Mouse (Mus musculus): ENCODE results near the gene Dynlt1f. TPM values are rescaled to one million over a fixed set of nuclear protein-coding genes. Genes with fewer than 3 reads are reported as not detected.
A peak's percentile ranks its signal among the peaks of the same experiment; 100 is the strongest.
"Not testable (repeated sequence)": the region's sequence is repeated elsewhere in the genome, so short reads cannot be mapped to it uniquely, and the experiment has no call there.

Gene Dynlt1f
- total and polyA plus RNA-seq, 2 experiments from 2014 or later: 148 to 213 TPM

DNA sequence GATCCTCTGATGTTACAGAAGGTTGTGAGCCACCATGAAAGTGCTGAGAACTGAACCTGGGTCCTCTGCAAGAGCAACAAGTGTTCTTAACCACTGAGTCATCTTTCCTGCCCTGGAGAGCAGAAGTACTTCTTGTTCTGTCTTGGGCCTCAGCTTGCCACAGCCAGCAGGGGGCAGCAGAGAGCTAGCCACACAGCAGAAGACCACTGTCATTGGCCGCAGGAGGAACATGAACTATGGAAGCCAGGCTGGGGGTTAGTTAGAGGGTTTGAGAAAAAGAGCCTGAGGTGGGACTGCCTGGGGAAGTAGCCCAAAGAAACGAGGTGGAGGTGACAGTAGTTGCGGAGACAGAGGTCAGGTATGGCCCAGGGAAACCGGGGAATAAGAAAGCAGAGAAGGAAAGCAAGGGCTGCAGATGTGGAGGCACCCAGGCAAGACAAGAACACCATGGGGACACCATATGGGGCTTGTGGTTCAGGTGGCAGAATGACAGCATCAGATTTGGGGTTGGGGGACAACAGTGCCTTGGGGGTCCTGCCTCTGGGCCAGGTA, 41.6 kb upstream of the Dynlt1f start:
- not testable (repeated sequence) for H3K4me2 ChIP-seq (ENCODE audit: low read depth, low read length); H3K9ac ChIP-seq (replicated peaks; ENCODE audit: low read depth, low read length); H3K36me3 ChIP-seq (replicated peaks; ENCODE audit: control insufficient read depth, insufficient read depth, low read length); H3K27me3 ChIP-seq (ENCODE audit: control insufficient read depth, insufficient read depth, low read length); H3K27ac ChIP-seq (ENCODE audit: low read depth); H3K9me3 ChIP-seq (replicated peaks; ENCODE audit: control insufficient read depth, low read length); H3K4me1 ChIP-seq (ENCODE audit: control insufficient read depth, insufficient read depth); H3K4me3 ChIP-seq (ENCODE audit: low read depth, low read length)
- ATAC-seq (ENCODE audit: insufficient read depth, low read depth) (peak; percentile 62; the same call in 1 of the 2 replicates), DNase-seq (ENCODE audit: low spot score) (peak; percentile 50)
- WGBS: 83% methylated on average over 2 of the region's 4 CpGs
- peak; percentile 49 for TF ChIP-seq CTCF (IDR thresholded peaks at IDR 0.05; ENCODE audit: low read depth)

DNA sequence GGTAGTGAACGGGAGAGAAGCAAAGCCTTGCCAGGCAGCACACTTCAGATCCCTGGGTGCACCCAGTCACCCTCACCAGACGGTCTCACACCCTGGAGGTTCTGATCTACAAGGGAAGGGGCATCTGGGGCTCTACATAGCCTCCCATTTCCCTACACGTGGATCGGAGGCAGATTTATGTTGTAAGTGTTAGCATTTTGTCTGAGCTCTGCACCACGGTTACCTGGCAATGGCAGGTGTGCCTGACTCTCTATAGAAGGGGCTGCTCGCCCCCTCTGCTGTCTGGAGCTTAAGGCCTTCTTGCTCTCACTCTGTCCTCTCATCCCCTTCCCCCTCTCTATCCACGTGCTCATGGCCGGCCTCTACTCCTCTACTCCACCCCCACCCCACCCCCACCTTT, 40.8 kb upstream of the Dynlt1f start:
- WGBS: 55% methylated on average over 7 of the region's 8 CpGs
- not testable (repeated sequence) for H3K9me3 ChIP-seq (replicated peaks; ENCODE audit: control insufficient read depth, low read length); ATAC-seq (ENCODE audit: insufficient read depth, low read depth); H3K27ac ChIP-seq (ENCODE audit: low read depth); H3K36me3 ChIP-seq (replicated peaks; ENCODE audit: control insufficient read depth, insufficient read depth, low read length); H3K4me2 ChIP-seq (ENCODE audit: low read depth, low read length); H3K9ac ChIP-seq (replicated peaks; ENCODE audit: low read depth, low read length); H3K4me1 ChIP-seq (ENCODE audit: control insufficient read depth, insufficient read depth); H3K27me3 ChIP-seq (ENCODE audit: control insufficient read depth, insufficient read depth, low read length); H3K4me3 ChIP-seq (ENCODE audit: low read depth, low read length)
- DNase-seq (ENCODE audit: low spot score): peak; percentile 3

DNA sequence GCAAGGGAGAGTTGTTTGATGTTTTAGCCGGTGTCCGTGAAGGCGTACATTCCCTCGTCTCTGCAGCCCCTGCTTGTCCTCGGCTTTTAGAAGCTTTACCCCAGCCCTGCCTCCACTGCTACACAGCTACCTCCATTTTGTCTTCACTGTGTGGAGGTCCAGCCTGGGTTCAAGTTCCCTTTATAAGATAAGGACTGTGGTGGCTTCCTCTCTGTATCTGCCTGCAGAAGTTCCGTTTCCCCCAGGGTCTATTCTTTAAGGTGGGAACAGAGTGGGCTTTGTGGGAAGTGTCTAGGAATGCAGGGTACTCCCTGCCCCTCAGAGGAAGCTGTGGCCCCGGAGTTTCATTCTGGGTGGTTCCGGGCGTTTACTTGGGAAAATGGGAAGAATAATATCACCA, 40.0 kb upstream of the Dynlt1f start:
- not testable (repeated sequence) for H3K9me3 ChIP-seq (replicated peaks; ENCODE audit: control insufficient read depth, low read length); H3K4me2 ChIP-seq (ENCODE audit: low read depth, low read length); ATAC-seq (ENCODE audit: insufficient read depth, low read depth); H3K27ac ChIP-seq (ENCODE audit: low read depth); DNase-seq (ENCODE audit: low spot score); H3K36me3 ChIP-seq (replicated peaks; ENCODE audit: control insufficient read depth, insufficient read depth, low read length); H3K4me3 ChIP-seq (ENCODE audit: low read depth, low read length); H3K27me3 ChIP-seq (ENCODE audit: control insufficient read depth, insufficient read depth, low read length); H3K9ac ChIP-seq (replicated peaks; ENCODE audit: low read depth, low read length); H3K4me1 ChIP-seq (ENCODE audit: control insufficient read depth, insufficient read depth)
- WGBS: 70% methylated on average over 9 of the region's 9 CpGs

DNA sequence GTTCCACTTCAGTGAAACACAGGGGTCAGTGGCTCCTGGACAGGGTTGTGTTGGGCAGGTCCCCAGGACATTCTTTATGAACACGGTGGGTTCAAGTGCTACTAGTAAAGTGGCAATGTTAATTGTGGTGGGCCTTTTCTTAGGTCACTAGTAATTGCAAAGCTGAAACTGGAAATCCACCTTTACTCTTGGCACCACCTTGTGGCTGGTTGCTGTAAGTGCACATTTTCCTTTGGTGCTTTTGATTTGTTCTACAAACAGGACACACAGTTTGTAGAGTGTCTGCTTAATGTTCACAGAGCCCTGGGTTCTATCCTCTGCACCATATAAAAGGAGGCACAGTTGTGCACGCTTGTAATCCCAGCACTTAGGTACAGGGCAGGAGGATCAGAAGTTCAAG, 35.9 kb upstream of the Dynlt1f start:
- WGBS: 4% methylated on average over 2 of the region's 2 CpGs

DNA sequence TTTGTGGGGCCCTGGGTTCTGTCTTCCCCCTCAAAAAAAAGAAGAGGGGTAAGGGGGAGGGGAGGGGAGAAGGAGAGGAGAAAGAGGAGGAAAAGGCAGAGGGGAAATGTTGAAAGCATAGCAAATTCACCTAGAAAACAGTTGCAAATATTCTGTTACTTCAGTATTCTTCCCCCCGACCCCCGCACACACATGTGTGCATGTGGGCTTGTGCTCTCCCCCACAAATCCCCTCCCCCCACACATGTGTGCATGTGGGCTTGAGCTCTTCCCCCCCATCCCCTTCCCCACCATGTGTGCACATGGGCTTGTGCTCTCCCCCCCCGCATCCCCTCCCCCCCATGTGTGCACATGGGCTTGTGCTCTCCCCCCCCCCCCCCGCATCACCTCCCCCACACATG, 33.6 kb upstream of the Dynlt1f start:
- H3K9ac ChIP-seq (replicated peaks; ENCODE audit: low read depth, low read length); H3K9me3 ChIP-seq (replicated peaks; ENCODE audit: control insufficient read depth, low read length); ATAC-seq (ENCODE audit: insufficient read depth, low read depth); H3K27me3 ChIP-seq (ENCODE audit: control insufficient read depth, insufficient read depth, low read length); DNase-seq (ENCODE audit: low spot score); H3K4me1 ChIP-seq (ENCODE audit: control insufficient read depth, insufficient read depth); H3K36me3 ChIP-seq (replicated peaks; ENCODE audit: control insufficient read depth, insufficient read depth, low read length); H3K4me2 ChIP-seq (ENCODE audit: low read depth, low read length); H3K4me3 ChIP-seq (ENCODE audit: low read depth, low read length); H3K27ac ChIP-seq (ENCODE audit: low read depth): not testable (repeated sequence)
- 91% methylated on average over 3 of the region's 4 CpGs for WGBS

More for the DNA sequence above, 35.9 kb upstream of the Dynlt1f start:
- not testable (repeated sequence) for H3K27me3 ChIP-seq (ENCODE audit: control insufficient read depth, insufficient read depth, low read length); H3K4me2 ChIP-seq (ENCODE audit: low read depth, low read length); H3K27ac ChIP-seq (ENCODE audit: low read depth); H3K36me3 ChIP-seq (replicated peaks; ENCODE audit: control insufficient read depth, insufficient read depth, low read length); H3K4me1 ChIP-seq (ENCODE audit: control insufficient read depth, insufficient read depth); ATAC-seq (ENCODE audit: insufficient read depth, low read depth); H3K9me3 ChIP-seq (replicated peaks; ENCODE audit: control insufficient read depth, low read length); H3K4me3 ChIP-seq (ENCODE audit: low read depth, low read length); H3K9ac ChIP-seq (replicated peaks; ENCODE audit: low read depth, low read length)
- peak; percentile 82 for TF ChIP-seq CTCF (IDR thresholded peaks at IDR 0.05; ENCODE audit: low read depth)
- peak; percentile 23 for DNase-seq (ENCODE audit: low spot score)

DNA sequence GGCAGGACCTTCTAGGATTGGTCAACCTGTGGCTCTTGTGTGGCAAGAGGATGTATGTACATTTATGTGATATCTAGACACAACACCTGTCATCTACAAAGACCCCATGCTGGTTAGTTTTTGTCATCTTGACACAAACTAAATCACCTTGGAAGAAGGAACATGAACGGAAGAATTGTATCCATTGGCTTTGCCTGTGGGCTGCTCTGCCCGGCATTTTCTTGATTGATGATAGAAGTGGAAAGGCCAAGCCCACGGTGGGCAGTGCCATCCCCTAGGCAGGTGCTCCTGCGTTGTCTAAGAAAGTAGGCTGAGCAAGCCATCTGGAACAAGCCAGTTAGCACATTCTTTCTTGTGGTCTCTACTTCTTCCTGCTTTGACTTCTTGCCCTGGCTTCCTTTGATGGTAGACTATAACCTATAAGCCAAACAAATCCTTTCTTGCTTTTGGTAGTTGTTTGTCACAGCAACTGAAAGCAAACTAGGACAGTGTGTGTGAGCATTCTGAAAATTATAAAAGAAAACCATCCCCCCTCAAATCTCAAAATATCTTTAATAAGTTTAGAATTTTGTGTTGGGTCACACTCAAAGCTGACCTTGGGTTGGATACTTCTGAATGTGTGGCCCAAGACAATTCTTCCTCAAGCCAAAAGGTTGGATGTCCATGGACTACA, 30.7 kb upstream of the Dynlt1f start:
- DNase-seq (ENCODE audit: low spot score); H3K27ac ChIP-seq (ENCODE audit: low read depth); H3K27me3 ChIP-seq (ENCODE audit: control insufficient read depth, insufficient read depth, low read length); H3K4me2 ChIP-seq (ENCODE audit: low read depth, low read length); H3K9ac ChIP-seq (replicated peaks; ENCODE audit: low read depth, low read length); H3K9me3 ChIP-seq (replicated peaks; ENCODE audit: control insufficient read depth, low read length); H3K4me3 ChIP-seq (ENCODE audit: low read depth, low read length); H3K36me3 ChIP-seq (replicated peaks; ENCODE audit: control insufficient read depth, insufficient read depth, low read length); H3K4me1 ChIP-seq (ENCODE audit: control insufficient read depth, insufficient read depth); ATAC-seq (ENCODE audit: insufficient read depth, low read depth): not testable (repeated sequence)
- WGBS: 100% methylated on average over 2 of the region's 4 CpGs

DNA sequence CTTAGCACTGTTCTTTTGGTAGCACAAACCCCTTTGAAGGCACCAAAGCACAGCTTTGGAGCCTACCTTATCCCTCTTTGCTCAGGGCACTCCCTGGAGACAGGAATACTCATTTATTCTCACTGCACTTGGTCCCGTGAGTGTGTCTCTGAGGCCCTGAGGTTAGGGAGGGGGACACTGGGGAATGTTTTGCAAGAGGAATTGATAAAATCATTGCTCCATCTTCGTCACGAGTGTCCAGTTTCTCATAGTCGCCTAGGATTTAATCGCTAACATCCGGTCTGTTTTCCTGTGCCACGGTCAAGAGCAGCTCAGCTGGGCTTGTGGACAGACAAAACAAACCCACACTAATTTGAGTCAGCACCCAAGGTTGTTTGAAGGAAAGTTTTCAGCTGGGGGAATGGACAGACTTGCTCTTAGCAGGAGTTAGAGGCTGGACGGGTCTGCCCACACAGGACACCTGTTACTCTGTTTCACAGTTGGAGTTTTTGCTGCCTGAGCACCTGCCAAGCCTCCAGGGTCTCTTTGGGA, 29.7 kb upstream of the Dynlt1f start:
- not testable (repeated sequence) for H3K27me3 ChIP-seq (ENCODE audit: control insufficient read depth, insufficient read depth, low read length); H3K9ac ChIP-seq (replicated peaks; ENCODE audit: low read depth, low read length); H3K36me3 ChIP-seq (replicated peaks; ENCODE audit: control insufficient read depth, insufficient read depth, low read length); H3K9me3 ChIP-seq (replicated peaks; ENCODE audit: control insufficient read depth, low read length); H3K4me2 ChIP-seq (ENCODE audit: low read depth, low read length); H3K4me3 ChIP-seq (ENCODE audit: low read depth, low read length); H3K27ac ChIP-seq (ENCODE audit: low read depth); H3K4me1 ChIP-seq (ENCODE audit: control insufficient read depth, insufficient read depth); DNase-seq (ENCODE audit: low spot score)
- 38% methylated on average over 3 of the region's 8 CpGs for WGBS
- ATAC-seq (ENCODE audit: insufficient read depth, low read depth): peak; percentile 33

DNA sequence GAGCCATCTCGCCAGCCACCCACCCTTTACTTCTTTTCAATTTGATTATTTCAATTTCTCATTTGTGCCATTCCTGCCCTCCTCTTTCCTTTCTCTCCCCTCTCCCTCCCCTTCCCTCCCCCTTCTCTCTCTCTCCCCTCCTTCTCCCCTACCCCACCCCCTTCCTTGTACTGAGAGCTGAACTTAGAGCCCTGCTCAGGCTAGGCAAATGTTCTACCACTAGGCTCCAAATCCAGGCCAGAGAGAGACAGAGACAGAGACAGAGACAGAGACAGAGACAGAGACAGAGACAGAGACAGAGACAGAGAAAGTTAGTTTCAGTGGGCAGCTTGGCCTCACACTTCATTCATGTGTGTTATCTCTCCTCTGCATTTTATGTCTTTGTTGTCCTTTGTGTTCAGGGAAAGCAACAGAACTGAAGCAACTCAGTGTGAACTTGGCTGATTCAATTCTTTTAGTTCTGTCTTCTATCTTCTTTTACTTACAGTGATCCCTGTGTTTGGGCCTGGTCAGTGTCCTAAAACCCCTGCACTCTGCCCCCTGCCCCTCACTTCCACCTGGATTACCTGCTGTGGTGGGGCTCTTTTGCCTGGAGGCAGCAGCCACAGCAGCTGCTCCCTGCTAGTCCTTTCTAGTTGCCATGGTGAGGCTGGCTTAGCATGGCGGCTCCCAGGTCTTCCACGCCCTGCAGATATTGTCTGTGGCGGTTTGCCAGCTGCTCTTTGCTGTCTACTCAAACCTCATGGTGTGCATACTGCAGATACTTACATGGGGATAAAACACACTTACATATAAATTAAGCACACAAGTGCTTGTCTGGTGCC, 29.0 kb upstream of the Dynlt1f start:
- ATAC-seq (ENCODE audit: insufficient read depth, low read depth): peak; percentile 83
- not testable (repeated sequence) for H3K9me3 ChIP-seq (replicated peaks; ENCODE audit: control insufficient read depth, low read length); H3K4me2 ChIP-seq (ENCODE audit: low read depth, low read length); H3K4me1 ChIP-seq (ENCODE audit: control insufficient read depth, insufficient read depth); H3K27ac ChIP-seq (ENCODE audit: low read depth); H3K4me3 ChIP-seq (ENCODE audit: low read depth, low read length); H3K9ac ChIP-seq (replicated peaks; ENCODE audit: low read depth, low read length); H3K36me3 ChIP-seq (replicated peaks; ENCODE audit: control insufficient read depth, insufficient read depth, low read length); DNase-seq (ENCODE audit: low spot score); H3K27me3 ChIP-seq (ENCODE audit: control insufficient read depth, insufficient read depth, low read length)
- WGBS: no CpG with 5 or more reads among the region's 4 CpGs

All from heart, postnatal 0 days (tissue).